Mouse (Mus musculus): ENCODE measurements around the gene Zmym4. TPM values are rescaled to one million over a fixed set of nuclear protein-coding genes. Genes with fewer than 3 reads are reported as not detected.

The Zmym4 gene
- total RNA-seq, 2 experiments from 2014 or later: 48.2 to 48.5 TPM

DNA sequence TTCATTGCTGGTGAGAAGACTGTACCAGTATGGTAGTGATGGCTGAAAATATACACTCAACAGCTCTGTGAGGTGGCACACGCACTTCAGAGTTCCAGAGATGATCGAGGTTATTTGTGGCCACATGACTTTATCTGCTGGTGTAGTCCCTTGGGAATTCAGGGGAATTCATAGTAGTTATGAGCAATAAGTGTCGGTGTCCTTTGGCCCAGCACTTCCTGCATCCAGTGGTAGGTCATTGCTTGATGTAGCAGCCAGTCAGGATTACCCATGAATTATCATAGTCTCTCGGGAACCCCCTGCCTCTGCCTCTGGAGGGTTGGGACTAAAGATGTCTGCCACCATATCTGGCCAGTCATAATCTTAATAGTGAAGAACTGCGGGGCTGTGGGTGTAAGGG, 144.0 kb downstream of the Zmym4 start:
- no peak for DNase-seq (ENCODE audit: low spot score in 2 of 2)

DNA sequence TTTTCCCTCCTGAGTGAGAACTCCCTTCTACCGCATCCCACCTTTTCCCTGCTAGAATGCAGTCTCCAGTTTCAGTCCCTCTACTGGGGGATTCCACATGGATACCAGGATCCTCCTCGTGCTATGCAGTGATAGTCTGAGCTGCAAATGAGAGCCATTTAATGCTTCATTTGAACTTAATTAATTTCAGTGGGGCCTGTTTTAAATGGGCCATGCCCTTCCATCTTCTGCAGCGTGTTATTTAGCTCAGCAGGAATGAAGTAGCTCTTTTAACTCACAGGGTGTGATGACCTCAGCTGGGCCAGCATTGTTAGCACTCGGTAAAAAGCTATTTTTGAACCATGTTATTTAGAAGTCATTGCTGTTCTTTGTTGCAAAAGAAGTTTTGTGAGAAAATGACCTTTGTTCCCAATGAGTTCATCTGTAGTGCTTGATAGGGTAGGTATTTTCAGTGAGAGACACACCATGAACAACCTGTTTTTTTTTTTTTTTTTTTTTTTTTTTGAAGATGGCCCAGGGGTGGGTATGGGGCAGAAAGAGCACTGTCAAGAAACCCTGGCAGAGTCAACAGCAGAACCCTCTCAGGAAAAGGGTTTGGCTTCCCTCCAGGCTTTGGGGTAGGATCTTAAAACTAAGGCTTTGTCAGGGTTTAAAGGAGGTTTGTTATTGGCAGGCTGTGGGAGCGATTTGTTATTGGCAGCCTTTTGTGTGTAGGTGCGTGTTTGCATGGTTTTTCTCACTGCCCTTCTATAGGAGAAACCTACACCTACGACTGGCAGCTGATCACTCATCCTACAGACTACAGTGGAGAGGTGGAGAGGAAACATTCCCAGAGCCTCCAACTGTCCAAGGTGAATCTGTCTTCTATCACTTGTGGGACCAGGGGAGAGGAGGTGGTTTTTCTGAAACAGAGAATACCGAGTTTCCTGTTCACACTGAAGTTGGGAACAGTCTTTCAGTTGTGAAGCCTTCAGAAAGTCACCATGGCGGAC, 144.7 kb downstream of the Zmym4 start:
- DNase-seq (ENCODE audit: low spot score in 2 of 2): no peak

DNA sequence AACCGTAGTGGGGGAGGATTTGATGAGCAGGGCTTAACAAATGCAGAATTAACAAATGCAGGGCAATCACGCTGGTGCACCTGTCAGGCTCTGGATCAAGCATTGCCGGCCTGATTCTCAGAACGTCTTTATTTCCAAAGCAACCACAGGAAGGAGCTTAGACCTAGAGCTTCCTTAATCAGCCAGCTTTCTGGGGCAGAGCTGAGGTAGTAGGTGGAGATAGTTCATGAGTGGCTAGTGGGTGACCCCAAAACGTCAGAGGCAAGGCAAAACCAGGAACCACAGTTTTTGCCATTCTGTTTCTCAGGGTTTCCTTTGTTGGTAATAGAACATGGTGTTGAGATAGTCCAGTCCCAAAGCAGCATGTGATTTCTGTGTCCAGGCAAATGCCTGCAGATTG, 153.1 kb downstream of the Zmym4 start:
- DNase-seq (ENCODE audit: low spot score in 2 of 2): no peak

DNA sequence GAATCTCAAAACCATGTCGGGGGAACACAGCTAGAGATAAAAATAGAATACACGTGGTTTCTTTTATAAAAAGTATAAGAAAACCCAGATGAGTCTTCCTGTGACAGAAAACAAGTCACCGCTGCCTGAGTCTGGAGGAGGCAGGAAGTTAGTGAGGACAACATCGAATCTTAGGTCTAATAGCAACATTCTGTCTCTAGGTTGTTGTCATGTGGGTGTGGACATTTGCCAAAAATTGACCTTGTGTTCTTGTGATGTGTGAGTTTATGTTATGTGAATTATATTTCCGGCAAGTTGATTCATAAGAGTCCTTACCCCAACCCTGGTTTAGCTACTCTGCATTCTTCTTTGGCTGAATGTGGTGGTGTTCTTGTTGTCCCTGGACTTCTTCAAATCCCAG, 154.7 kb downstream of the Zmym4 start:
- no peak for DNase-seq (ENCODE audit: low spot score in 2 of 2)

Other genes starting within 250 kb of the Zmym4 start
- not detected for gene Tfap2e, start 231.9 kb downstream of the Zmym4 start, total RNA-seq (2021)
- gene Ncdn, start 214.7 kb downstream of the Zmym4 start, total RNA-seq (2021): 1,000 to 10,000 TPM; 2,035 to 2,092 TPM
- gene AU040320, start 214.6 kb downstream of the Zmym4 start, total RNA-seq (2021): 10 to 100 TPM; 60.9 to 61.3 TPM
- gene Sfpq, start 53.2 kb upstream of the Zmym4 start, total RNA-seq (2021): 100 to 1,000 TPM; 271 to 272 TPM
- 10 to 100 TPM; 14.4 to 16.0 TPM for gene Zmym1, start 93.0 kb upstream of the Zmym4 start, total RNA-seq (2021)
- 10 to 100 TPM; 35.7 to 37.7 TPM for gene Zmym6, start 109.2 kb upstream of the Zmym4 start, total RNA-seq (2021)
- gene Tmem35b, start 155.6 kb upstream of the Zmym4 start, total RNA-seq (2021): 1 to 10 TPM; 4.3 to 4.6 TPM
- 100 to 1,000 TPM; 285 to 286 TPM for gene Dlgap3, start 201.1 kb upstream of the Zmym4 start, total RNA-seq (2021)